Mouse (Mus musculus) spleen, postnatal 10 days (tissue): ENCODE results near the gene Wnt9b.

Source experiments
- DNase-seq, 2 experiments: peaks; one replicate each; pipeline ENCODE4 v3.0.0; 2021 to 2022; ENCODE audit warnings: low spot score in 2 of 2

Wnt9b gene

GRCm38 (mm10) chr11:103683667-103684334, 65.8 kb downstream of the Wnt9b start:
- no peak for DNase-seq
